Mouse (Mus musculus) intestine, embryonic 14.5 days (tissue): ENCODE measurements around the gene Spata18. TPM values are rescaled to one million over a fixed set of nuclear protein-coding genes. Genes with fewer than 3 reads are reported as not detected.

Experiments
- ATAC-seq: fragments of 200-750 bp; cut with Nextera tagmentation; replicated peaks from 2 replicates; pipeline ENCODE4 v1.8.0; 2017; ENCODE audit warnings: low read depth, moderate number of reproducible peaks, moderate TSS enrichment, moderate library complexity; ENCODE audit not compliant: low FRiP score, low TSS enrichment
- DNase-seq: peaks from one replicate; pipeline ENCODE4 v3.0.0-alpha.2; 2018; ENCODE audit warnings: low spot score
- H3K27ac ChIP-seq: fragments of 300-500 bp; sonication (generic); 2 replicates; pipeline ENCODE4 v1.5.1; 2014; ENCODE audit warnings: low read depth, mild to moderate bottlenecking, control low read depth
- H3K27me3 ChIP-seq: fragments of 300-500 bp; sonication (generic); replicated peaks from 2 replicates; pipeline ENCODE4 v1.6.1; 2014; ENCODE audit warnings: low read length, control low read depth; ENCODE audit not compliant: control insufficient read depth, insufficient read depth
- H3K36me3 ChIP-seq: fragments of 300-500 bp; sonication (generic); 2 replicates; pipeline ENCODE4 v1.6.1; 2014; ENCODE audit warnings: low read length, control low read depth; ENCODE audit not compliant: control insufficient read depth, insufficient read depth
- H3K4me1 ChIP-seq: fragments of 300-500 bp; sonication (generic); replicated peaks from 2 replicates; pipeline ENCODE4 v1.6.1; 2014; ENCODE audit warnings: low read length, control low read depth, mixed read lengths; ENCODE audit not compliant: control insufficient read depth, insufficient read depth
- H3K4me2 ChIP-seq: fragments of 300-500 bp; sonication (generic); 2 replicates; pipeline ENCODE4 v1.6.1; 2014; ENCODE audit warnings: low read length
- H3K4me3 ChIP-seq: fragments of 300-500 bp; sonication (generic); 2 replicates; pipeline ENCODE4 v1.5.1; 2014; ENCODE audit warnings: low read depth, low read length, control low read depth, mixed read lengths
- H3K9ac ChIP-seq: fragments of 300-500 bp; sonication (generic); 2 replicates; pipeline ENCODE4 v1.6.1; 2014; ENCODE audit warnings: mild to moderate bottlenecking, low read length
- H3K9me3 ChIP-seq: fragments of 300-500 bp; sonication (generic); 2 replicates; pipeline ENCODE4 v1.6.1; 2016; ENCODE audit warnings: low read length, control low read depth; ENCODE audit not compliant: control insufficient read depth
- WGBS: fragments of 180-500 bp; shearing (Covaris S2); extraction: QIAGEN DNeasy Blood & Tissue Kit; methylation state at CpG from one replicate; pipeline ENCODE4 v1.1.7; 2014; 5-methylcytosine and 5-hydroxymethylcytosine counted together
- polyA plus RNA-seq: library from polyadenylated mRNA; unstranded; fragments of >200 nt; fragmentation: Nextera tagmentation; extraction: Ambion mirVana; gene quantifications from 2 replicates; pipeline ENCODE4 v1.2.1, GENCODE M21; 2014

Gene Spata18
- polyA plus RNA-seq, 1 experiment from 2014 or later: 0.45 TPM

DNA sequence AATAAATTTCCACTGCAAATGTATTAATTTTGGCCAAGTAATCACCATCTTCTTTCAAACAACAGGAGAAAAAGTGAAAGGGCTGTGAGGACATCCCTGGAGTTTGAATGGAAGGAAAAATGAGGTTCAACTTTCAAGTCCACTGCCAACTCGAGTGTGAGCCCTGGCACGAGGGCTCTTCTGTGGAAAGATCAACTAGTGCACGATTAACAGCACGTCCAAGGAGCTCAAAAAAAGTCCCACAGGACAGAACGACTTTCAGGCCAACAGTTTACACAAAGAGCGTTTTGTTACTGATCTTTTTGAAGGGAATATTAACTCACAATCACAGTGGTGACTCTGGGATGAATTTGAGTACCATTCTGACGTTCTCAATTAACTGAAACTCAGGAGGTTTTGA, 61.7 kb downstream of the Spata18 start:
- DNase-seq (no peak), ATAC-seq (no peak)
- no peak overlapping the region for H3K27ac ChIP-seq
- no peaks in the 10 kb centered on the region for H3K9me3 ChIP-seq
- H3K9ac ChIP-seq: no peak overlapping the region
- H3K4me3 ChIP-seq: no peak overlapping the region
- WGBS: 61% methylated on average over 7 of the region's 7 CpGs
- H3K4me2 ChIP-seq: no peak overlapping the region
- no peaks in the 10 kb centered on the region for H3K27me3 ChIP-seq
- no peaks in the 10 kb centered on the region for H3K4me1 ChIP-seq
- H3K36me3 ChIP-seq: no peaks in the 10 kb centered on the region

DNA sequence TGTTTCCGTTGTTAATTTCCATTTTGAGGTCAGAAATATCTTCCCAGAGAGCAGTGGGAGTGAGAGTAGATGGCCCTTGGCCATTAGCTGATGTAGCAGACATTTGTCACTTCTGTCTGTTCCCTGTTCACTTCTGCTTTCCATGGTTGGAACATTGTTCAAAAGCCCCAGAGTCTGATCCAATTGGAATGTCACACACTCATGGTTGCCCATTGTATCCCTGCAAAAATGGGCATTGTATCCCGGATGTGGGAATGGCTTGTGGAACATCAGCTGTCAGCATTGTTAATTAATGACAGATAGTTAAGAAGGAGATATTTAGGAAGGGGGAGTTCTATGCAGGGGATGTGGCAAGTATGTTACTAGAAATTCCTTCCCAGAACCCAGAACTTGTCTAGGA, 65.8 kb downstream of the Spata18 start:
- Histone ChIP-seq H3K9ac (no peak overlapping the region), H3K9me3 (no peaks in the 10 kb centered on the region), H3K27ac (no peak overlapping the region), H3K36me3 (no peaks in the 10 kb centered on the region), H3K4me3 (no peak overlapping the region), H3K27me3 (no peaks in the 10 kb centered on the region), H3K4me1 (no peaks in the 10 kb centered on the region), H3K4me2 (no peak overlapping the region)
- WGBS: 73% methylated on average over 2 of the region's 2 CpGs
- no peak for DNase-seq
- ATAC-seq: no peak

DNA sequence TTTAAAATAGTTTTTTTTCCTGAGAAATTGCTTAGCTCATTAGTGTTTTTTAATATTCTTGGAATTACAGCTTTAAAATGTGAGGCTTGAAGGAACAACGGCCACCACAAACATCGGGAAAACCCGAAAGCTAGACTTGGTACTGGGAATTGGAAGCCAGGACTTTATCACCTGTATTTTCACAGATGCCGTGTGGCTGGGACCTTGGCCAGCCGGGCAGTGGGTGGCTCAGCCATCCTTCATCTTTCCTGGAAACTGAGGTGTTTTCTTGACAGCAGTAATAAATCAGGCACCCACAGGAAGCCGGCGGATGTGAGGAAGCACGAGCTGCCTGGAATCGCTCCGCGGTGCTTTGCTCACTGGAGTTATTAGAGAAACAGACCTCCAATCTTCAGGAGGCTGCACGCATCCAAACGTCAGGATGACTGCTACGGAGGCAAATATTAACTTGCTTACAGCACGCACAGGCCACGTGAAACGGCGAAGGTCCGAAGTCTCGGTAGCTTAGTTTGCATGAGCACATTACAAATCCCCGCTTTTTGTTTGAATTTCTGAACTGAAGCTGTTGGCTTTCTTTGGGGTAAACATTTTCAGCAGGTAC, 70.6 kb downstream of the Spata18 start:
- no peaks in the 10 kb centered on the region for H3K4me1 ChIP-seq
- DNase-seq: no peak
- no peak overlapping the region for H3K9ac ChIP-seq
- WGBS: 55% methylated on average over 21 of the region's 21 CpGs
- H3K9me3 ChIP-seq: no peaks in the 10 kb centered on the region
- H3K4me3 ChIP-seq: no peak overlapping the region
- no peak overlapping the region for H3K4me2 ChIP-seq
- H3K27me3 ChIP-seq: no peaks in the 10 kb centered on the region
- no peak for ATAC-seq
- no peak overlapping the region for H3K27ac ChIP-seq
- H3K36me3 ChIP-seq: no peaks in the 10 kb centered on the region

DNA sequence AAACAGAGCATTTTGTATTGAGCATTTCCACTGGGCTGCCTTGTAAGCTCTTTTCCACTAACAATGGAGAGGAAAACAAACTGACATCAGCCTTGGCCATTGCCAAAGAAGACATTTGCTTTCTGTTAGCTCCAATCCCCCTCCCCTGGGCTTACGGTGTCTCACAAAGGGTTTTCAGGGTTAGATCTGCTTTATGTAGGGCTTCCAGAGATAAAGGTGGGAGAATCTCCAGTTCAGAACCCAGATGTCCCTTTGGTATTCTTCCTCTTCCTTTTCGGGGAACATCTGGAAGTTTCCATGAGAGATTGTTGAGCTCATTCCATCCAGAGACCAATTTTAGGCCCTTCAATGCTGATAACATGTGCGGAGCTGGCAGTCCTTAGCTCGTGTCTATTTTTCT, 74.8 kb downstream of the Spata18 start:
- Histone ChIP-seq H3K4me2 (no peak overlapping the region), H3K9ac (no peak overlapping the region), H3K4me1 (no peaks in the 10 kb centered on the region), H3K36me3 (no peaks in the 10 kb centered on the region), H3K27ac (no peak overlapping the region), H3K9me3 (no peaks in the 10 kb centered on the region), H3K4me3 (no peak overlapping the region), H3K27me3 (no peaks in the 10 kb centered on the region)
- no peak for DNase-seq
- WGBS: 88% methylated on average over 4 of the region's 4 CpGs
- ATAC-seq: no peak

DNA sequence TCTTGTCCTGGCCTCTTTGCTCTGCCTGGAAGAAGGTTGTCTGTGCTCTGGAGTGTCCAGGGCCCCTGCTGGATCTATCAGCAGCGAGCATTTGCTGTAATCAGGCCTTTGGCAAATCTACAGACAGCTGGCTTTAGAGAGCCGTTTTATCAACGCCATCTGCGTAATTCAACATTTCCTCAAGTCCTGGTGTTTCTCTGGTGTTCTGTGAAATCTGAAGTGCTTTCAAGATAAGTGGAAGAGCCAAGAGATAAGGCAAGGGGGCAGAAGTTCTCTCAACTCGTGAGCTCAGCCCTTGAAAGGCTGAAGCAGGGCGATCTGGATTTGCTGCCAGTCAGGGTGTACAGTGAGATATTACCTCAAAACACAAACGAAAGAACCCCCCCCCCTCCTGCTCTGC, 77.5 kb downstream of the Spata18 start:
- H3K27me3 ChIP-seq: no peaks in the 10 kb centered on the region
- H3K4me2 ChIP-seq: no peak overlapping the region
- no peak overlapping the region for H3K27ac ChIP-seq
- DNase-seq (no peak), ATAC-seq (no peak)
- H3K9ac ChIP-seq: no peak overlapping the region
- no peaks in the 10 kb centered on the region for H3K9me3 ChIP-seq
- H3K4me3 ChIP-seq: no peak overlapping the region
- 46% methylated on average over 7 of the region's 7 CpGs for WGBS
- H3K4me1 ChIP-seq: no peaks in the 10 kb centered on the region
- H3K36me3 ChIP-seq: no peaks in the 10 kb centered on the region

Other genes with a start within 250 kb of the Spata18 start
- 0.07 and 0.09 TPM in 2 replicates for gene Cwh43, start 245.3 kb upstream of the Spata18 start, polyA plus RNA-seq
- gene Dcun1d4, start 170.4 kb upstream of the Spata18 start, polyA plus RNA-seq: 28.3 and 30.3 TPM in 2 replicates
- 1.0 and 1.1 TPM in 2 replicates for gene Lrrc66, start 18.9 kb upstream of the Spata18 start, polyA plus RNA-seq
- 20.7 and 25.0 TPM in 2 replicates for gene Sgcb, start 3.6 kb upstream of the Spata18 start, polyA plus RNA-seq